Mouse (Mus musculus): ENCODE data around the gene Bcl2l11.

DNA sequence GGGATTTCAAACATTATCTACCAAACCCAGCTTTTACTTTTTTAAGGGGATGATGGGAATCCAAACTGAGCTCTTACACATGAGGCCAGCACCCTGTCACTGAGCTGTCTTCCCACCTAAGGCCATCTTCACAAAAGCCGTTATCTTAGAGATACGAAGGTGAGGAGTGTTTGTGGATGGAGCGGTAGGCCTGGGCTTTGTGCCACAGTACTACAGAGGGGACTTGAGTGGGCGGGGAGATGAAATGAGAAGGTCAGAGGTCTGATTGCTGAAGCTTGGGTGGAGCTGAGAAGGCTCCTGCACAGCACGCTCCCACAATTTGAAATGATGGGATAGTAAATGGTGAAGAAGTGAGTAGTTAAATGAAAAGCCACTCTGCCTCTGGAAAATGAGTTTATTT is 21.0 kb upstream of the Bcl2l11 start:
- TF ChIP-seq CTCF (conservative IDR thresholded peaks at IDR 0.05; ENCODE audit: low read length) (no peak), POU5F1 (IDR thresholded peaks at IDR 0.05; ENCODE audit: borderline replicate concordance, low read length) (no peak), NANOG (IDR thresholded peaks at IDR 0.05; ENCODE audit: borderline replicate concordance, low read length) (no peak)

Measured in E14TG2a.4 (cell line).